Mouse (Mus musculus) adrenal gland, adult (tissue): ENCODE measurements around the gene Abca1.

Experiments used
- DNase-seq, 2 experiments: peaks; one replicate each; pipeline ENCODE4 v3.0.0; 2022 to 2023; ENCODE audit warnings: low spot score in 1 of 2; ENCODE audit not compliant: inconsistent age in 2 of 2

The Abca1 gene

DNA sequence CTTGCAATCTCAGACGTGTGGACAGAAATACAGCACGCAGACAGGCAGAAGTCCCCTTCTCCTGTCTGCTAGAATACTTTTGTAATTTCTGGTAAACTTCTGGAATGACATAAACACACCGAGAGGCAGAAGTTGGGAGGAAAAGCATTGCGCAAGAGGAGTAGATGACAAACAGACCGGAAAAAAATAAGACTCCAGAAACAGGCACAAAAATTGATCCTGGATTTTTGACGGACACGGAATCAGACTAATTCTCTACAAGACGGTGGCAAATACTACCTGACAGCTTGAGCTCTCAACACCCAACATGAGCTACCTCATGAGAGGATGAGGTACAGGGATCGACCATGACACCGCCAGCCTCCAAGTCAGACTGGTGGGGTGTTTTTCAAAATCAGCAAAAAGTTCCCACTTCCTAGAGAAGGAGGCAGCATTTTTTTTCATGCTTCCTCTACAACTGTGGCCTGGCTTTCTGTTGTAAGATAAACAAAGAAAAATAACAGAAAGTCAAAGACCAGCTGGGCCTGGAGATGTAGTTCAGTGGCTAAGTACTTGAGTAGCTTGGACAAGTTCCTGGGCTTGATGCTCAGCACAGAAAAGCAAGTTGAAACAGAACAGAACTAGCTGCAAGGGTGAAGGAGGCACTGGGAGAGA lies 34.7 kb downstream of the Abca1 start:
- DNase-seq, result peak in 1 of 2 experiments; percentile 65

DNA sequence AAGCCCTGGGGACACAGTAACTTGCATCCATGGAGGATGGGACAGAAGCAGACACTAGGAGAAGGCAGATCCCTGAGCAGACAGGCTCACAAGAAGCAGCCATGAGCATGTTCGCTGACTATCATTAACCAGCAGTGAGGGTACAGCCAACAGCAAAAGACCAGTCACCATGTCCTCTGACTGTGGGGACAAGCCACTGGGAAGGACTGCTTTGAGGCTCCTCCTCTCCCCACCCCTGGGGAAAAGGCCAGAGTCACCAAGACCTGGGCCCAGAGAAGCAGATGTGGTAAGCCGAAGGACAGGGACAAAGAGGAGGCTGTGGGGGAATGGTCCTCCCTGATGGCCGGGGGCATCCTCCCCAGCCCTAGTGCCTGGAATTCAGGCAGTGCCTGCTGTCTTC lies 37.4 kb downstream of the Abca1 start:
- peak in 1 of 2 experiments; percentile 35 for DNase-seq

DNA sequence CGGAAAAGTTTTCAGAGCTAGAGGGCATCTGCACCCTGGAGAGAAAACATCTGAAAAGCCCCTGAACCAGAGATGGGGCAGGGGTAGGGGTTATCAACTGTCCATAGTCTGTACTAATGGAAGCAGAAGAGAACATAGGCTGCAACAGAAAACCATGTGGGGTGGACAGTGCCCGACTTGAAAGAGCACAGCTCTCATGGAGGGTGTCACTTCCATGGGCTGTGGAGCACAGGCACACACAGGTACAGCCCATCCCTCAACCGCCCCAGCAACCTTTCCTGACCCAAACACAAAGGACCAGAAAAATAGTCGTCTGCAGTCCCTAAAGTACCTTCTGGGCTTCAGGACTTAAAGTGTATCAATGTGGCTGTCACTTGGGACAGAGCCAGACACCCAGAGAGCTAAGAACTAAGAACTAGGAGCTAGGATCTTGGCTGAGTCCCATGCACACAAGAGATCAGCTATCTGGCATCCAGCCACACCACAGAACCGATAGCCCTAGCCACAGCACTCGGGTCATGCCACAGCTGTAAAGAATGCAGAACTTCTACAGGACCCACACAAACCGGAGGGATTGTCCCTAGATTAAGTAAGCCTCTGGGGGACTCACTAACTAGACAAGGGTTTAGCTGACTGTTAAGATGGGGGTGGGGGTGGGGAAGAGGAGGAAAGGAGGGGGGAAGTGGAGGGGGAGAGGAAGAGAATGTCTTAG lies 38.0 kb downstream of the Abca1 start:
- DNase-seq, result peak; percentile 72 to 81

DNA sequence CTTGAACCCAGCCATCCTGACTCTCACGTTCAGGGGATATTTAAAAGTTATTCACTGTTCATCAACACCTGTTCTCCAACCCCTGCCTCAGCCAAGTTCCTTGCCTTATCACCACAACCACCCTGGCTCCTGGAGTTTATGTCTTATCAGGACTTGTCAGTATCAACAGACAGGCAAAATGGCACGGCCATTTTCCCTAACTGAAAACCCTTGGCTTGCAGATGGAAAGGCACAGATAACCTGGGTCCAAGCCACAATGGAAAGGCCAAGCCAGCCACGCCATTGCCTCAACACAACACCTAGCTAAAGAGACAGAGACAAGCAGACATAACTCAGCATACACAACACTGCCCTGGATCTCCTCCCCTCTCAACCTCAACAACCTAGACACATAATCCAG lies 38.6 kb downstream of the Abca1 start:
- DNase-seq, result no peak

DNA sequence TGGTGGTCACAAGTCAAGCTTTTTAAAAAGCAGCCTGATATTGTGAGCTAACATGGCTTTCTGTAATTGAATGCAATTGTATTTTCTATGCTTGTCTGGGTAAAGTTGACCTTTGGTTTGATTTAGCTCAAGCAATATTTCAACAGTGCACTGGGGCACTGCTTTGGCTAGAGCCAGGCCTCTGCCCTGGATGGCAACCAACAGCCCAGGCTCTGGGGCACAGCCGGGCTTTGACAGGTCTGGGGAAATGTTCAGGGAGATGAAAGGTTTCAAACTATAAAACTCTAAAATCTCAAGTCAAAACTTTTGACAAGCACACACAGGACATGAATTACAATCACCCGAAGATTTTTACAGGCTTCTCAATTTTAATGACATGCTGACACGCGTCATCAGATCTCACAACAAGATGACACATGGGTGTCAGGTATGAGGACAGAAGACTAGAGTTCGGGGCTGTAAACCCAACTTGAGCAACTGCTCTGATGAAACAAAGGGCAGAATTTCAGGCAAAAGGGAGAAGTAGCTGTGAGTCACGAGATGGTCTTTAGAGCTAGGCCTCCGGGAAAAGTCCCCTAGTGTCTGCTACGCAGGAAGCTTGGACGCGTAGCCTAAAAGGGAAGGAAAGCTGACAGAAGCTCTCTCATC lies 39.5 kb downstream of the Abca1 start:
- peak in 1 of 2 experiments; percentile 79 for DNase-seq

DNA sequence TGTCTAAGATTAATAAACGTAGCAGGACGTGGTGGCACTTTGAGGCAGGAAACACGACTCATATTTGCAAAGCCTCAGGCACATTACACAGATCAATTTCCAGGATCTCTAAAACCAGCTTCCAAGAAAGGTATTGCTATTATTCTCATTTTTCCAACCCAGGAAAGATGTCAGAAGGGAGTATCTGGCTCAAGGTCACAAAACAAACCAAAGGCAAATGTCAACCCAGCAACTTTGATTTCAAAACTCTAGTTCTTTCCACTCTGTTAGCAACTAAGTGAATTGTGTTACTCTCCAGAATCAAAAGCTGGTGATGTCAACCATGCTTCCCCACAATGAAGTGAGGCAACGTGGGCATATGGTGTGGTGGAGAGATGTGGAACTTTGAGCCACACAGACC lies 41.1 kb downstream of the Abca1 start:
- peak in 1 of 2 experiments; percentile 75 for DNase-seq

DNA sequence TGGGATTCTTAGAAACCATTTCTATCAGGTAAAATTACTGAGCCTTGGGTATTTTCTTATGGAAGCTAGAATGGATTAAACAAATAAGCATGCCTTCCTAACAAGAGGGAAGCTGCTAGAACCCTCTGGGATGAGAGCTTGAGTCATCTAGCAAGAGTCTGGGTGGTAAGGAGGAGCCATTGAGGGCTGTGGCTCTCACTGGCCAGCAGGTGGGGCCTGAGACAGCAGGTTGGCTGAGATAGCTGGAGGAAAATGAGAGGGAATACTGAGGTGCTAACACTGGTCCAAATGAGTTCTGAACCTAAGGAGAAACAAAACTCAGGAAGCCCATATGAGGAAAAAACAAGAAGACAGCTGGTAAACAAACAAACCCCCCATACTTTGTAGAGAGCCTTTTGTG lies 42.1 kb downstream of the Abca1 start:
- DNase-seq, result peak in 1 of 2 experiments; percentile 72

DNA sequence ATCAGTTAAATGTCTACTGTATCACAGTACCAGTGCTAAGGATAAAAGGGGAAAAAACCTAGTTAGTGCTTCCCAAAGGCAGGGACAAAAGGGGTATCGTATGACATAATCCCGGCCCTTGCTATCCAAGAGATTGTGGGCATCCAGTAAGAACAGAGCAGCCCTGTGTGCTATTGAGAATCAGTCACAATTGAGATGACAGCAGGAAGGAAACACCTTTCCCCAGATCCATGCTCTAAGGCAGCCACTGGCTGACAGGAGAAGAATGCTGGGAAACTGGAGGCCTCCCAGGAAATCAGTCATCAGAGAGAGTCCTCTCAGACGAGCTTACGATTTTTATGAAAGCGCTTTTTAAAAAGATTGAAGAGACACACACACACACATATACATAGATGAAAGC lies 42.6 kb downstream of the Abca1 start:
- DNase-seq, result no peak

DNA sequence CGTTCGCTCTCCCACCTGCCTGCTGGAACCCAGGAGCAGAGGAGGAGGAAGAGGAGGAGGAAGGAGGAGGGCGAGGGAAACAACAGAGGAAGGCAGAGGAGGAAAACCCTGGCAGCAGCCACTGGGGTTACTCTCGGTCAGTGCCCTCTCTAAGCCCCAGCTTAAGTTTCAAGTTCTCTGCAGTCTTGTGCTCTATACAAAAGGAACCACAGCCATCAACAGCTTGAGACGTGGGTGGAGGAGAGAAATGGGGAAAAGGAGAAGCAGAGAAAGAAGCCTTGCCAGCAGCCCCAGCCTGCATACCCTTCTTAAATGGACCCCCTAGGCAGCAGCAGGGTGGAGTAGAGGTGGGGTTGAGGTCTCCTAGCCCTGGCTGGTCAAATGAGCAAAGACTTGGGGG lies 43.8 kb downstream of the Abca1 start:
- peak in 1 of 2 experiments; percentile 63 for DNase-seq

DNA sequence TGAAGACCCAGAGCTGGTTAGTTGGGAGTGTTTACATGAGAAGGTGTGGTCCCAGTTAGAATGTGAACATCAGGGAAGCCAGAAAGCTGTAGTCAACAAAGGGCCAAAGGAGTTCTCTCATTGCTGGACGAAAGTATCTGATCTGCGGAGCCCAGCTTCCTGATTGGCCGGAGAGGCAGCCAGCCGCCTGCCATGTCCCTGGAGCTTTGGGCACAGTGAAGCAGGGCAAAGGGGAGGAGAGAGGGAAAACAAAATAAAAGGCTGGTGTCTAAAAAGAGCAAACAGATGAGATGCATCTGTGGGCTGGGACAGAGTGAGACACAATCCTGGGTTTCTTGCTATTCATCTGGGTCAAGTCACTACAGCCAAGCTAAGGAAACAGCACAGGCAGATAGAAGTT lies 44.3 kb downstream of the Abca1 start:
- peak in 1 of 2 experiments; percentile 62 for DNase-seq

DNA sequence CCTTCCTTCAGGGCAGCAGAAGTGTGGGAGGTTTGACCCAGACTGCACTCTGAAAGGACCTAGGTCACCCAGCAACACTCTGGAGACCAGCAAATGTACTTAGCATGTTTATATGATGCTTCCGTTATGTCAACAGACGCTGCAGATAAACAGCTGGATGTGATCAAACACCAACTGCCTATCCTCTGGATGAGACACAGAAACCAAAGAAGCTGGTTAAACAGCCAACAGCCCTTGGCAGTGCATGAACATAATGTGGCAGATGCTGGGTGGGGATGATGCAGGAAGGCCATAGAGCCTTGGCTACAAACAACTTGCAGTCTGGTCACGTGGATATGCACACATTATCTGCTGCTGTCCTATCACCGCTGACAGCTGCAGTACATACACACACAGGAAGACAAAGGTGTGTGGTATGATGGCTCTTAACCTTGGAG lies 47.8 kb downstream of the Abca1 start:
- DNase-seq, result no peak

DNA sequence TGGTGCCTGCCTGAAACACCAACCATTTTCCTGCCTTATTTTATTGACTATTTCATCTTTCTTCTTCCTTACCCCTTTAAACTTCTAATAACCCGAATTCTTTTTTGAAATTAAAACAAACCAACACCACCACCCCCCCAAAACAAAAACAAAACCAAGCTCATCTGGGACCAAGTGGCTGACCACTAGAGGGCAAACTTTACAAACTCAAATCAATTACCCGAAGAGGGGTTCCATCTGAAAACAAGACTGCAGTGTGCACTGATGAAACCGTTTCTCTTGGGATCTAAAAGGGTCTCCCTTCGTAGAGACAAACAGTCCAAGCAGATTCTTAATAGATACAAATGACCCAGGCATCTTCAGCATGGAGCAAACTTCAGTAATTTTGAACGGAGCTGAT lies 49.3 kb downstream of the Abca1 start:
- DNase-seq, result peak in 1 of 2 experiments; percentile 65

DNA sequence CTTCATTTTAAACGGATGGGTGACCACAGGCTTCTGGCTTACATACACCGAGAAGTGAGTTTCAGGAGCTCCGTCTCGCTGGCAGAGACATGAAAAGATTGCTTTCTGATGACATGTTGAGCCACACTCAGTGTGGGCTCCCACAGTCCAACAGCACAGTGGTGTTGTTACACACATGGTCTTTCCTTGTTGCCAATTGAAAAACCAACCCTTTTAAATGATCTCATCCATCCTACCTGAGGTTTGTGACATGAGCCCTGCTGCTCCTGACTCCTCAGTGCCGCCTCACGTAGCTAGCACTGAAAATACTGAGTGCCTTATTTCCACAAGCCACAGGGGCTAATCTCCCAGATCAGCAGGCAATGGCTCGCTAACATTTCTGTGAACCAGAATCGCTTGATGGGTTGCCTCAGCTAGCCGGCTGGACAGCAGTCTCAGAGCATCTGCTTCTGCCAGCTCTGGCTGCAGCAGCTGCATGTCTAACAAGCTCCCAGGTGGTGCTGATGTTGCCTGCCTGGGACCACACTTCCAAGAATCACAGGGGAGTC lies 50.2 kb downstream of the Abca1 start:
- DNase-seq, result peak in 1 of 2 experiments; percentile 51

DNA sequence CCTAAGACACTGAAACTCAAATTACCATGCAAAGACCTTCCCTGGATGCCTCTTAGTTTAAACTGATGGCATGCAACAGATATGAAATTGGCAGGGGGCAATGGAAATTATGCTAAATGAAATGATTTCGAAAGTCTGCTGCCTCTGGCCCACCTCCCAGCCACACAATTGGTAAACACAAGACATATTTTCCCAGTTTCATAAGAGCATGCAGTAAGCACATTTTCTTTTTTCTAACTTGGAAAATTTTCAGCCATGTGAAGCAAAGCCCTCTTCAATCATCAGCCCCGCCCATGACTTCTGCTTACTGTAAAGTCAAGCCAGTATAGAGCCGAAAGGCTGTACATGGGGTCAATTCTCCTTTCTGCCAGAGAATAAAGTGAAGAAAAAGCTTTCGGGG lies 51.5 kb downstream of the Abca1 start:
- peak in 1 of 2 experiments; percentile 72 for DNase-seq

DNA sequence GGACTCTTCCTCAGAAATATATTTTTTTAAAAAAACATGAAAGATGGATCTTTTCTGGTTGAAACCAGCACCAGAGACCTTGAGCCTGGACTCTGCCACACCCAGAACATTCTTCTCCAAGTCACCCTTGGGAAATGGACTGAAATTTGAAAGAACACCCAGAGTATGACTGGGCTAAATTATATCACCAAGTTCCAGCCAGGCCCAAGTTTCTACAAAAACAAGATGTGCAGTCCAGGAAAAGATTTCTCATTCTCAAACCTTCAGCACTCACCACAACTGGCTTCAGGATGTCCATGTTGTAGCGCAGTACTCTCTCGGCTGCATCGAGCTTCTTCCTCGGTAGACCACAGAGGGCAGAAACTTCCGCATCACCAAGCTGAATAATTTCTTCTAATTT lies 53.0 kb downstream of the Abca1 start:
- DNase-seq, result peak in 1 of 2 experiments; percentile 57

DNA sequence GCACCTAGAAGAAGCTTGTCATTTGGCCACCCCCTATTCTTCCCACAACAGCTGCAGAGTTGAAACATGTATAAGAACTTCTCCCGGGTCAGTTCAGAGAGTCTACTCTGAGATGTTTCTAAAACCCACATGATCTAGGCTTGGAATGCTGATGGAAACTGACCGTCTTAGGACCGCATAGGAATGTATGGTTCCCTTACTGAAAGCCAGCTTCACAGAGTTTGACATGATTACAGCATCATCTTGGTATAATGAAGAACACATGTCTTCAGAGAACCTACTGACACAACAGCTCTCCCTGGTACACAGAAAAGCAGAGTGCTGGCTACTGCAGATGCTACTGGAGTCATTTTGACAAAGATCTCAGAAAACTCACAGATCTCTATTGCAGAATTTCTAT lies 53.6 kb downstream of the Abca1 start:
- no peak for DNase-seq

DNA sequence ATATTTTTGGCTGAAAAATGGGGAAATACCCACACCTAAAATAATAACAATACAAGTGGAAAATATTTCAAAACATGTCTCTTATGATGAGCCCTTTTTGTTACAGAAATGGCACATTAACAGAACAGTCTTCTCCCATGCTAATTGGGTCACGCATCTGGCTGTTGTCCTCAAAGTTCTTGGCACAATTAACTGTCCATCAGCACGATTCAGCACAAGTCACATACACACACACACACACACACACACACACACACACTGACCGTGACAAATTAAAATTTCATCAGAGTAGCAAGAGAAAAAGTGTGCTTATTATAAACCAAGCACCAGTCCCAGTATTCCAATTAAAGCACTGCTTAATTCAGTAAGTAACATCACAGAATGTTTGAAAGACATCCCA lies 55.1 kb downstream of the Abca1 start:
- no peak for DNase-seq

DNA sequence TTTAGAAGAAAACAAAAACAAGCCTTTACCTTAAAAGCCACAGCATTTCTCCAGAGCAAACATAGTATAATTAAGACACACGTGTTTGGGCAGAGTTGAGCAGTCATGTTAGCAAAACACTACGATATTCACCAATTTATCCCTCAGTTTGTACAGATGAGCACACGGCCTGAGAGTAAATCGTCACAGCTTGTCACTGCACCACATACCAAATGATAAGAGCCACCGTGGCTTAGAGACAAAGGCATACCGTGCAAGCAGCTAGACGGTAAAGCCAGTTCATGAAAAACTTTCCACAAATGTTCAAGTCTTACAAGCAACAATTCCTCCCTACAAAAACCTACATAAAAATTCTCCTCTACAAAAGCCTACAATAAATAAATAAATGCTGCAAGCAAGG lies 57.2 kb downstream of the Abca1 start:
- no peak for DNase-seq

DNA sequence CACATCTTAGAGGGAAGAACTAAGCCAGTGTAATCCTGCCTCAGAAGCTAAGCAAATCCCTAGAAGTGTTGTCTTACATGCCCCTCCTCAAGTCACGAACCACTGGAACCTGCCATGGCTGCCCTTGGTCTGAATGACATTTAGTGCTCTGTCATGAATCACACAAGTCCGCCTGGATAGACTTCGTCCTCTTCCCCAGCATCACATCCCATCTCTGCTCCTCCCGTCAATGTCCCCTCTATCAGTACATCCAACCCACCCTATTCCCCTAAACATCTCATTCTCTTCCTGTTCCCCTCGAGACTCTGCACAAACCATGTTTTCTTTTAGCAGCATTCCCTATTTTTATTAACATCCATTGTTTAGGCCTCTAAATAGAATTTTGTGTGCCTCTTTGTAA lies 58.4 kb downstream of the Abca1 start:
- DNase-seq, result no peak

DNA sequence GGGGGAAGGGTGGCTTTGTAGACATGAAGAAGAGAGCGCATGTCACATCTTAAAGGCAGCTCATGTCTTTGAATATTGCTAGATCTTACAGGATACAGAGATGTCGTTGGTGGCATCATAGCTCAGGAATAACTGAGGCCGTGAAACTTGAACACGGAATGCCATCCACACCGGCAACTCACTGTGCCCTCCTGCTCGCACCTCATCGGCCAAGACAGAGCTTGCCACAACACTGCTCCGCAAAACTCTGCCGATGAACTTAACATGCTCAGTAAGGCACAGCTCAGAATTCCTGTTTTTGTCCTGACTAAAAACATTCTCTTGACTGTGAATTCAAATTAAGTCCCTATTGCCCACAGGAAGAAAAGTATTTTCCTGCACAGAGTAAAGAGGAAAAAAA lies 59.2 kb downstream of the Abca1 start:
- DNase-seq, result no peak

DNA sequence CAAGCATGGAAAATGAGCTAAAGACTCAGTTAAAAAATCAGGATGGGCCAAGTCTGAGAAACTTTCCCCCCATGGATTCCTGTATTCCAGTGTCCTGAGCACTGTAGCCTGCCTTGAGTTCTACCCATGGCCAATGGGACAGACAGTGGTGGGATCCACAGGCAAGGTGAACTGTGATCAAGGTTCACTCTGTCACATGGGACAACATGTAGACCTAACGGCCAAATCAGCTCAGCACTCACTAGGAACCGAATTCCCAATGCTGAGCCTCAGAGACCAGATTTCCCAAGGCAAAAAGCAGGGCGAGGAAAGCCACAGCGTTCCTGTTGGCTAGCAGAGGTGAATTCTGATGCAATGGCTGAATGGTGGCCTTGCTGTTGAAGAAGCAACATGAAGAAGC lies 64.8 kb downstream of the Abca1 start:
- peak in 1 of 2 experiments; percentile 68 for DNase-seq

DNA sequence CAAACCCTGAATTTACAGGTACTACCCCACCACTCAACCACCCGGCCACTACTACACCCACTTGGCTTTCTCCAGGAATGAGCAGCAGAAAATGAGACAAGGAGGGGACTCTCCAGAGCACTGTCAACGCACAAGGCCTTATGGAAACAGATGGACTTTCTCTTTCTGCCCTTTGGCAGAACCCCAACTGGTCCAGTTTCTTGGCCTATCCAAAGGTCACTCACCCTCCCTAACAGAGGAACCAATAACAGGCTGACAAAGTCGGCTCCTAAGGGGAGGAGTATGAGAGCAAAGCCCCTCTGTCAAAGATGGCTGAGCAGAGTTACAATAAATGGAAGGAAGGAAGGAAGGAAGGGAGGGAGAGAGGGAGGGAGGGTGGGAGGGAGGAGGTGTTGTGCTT lies 65.4 kb downstream of the Abca1 start:
- peak in 1 of 2 experiments; percentile 82 for DNase-seq
